Mouse (Mus musculus) liver, embryonic 14.5 days (tissue): ENCODE measurements at regions not wholly inside any gene's neighbourhood (a gene's known extent, or its start where the extent isn't known, plus 50 kb on each side); places are given as distances from the start of the nearest gene placed in this dataset.

Source experiments
- CTCF ChIP-seq: IDR thresholded peaks from 2 replicates; pipeline ENCODE4 v1.5.1; 2016; ENCODE audit warnings: antibody characterized with exemption, low read depth, control low read depth
- EP300 ChIP-seq: IDR thresholded peaks from 2 replicates; pipeline ENCODE4 v1.6.1; 2016; ENCODE audit warnings: antibody characterized with exemption, low read depth

- TF ChIP-seq CTCF: no peak
- TF ChIP-seq EP300: no peak
These were observed 738.4 kb upstream of the Chrm3 start for GRCm38 (mm10) chr13:11098899-11099585.
